Mouse (Mus musculus): Measurements from ENCODE around the gene Bphl. TPM values are rescaled to one million over a fixed set of nuclear protein-coding genes. Genes with fewer than 3 reads are reported as not detected.
"Not testable (repeated sequence)": the region's sequence is repeated elsewhere in the genome, so short reads cannot be mapped to it uniquely, and the experiment has no call there.

The Bphl gene
- polyA plus RNA-seq, 1 experiment from 2014 or later = 36.1 TPM

DNA sequence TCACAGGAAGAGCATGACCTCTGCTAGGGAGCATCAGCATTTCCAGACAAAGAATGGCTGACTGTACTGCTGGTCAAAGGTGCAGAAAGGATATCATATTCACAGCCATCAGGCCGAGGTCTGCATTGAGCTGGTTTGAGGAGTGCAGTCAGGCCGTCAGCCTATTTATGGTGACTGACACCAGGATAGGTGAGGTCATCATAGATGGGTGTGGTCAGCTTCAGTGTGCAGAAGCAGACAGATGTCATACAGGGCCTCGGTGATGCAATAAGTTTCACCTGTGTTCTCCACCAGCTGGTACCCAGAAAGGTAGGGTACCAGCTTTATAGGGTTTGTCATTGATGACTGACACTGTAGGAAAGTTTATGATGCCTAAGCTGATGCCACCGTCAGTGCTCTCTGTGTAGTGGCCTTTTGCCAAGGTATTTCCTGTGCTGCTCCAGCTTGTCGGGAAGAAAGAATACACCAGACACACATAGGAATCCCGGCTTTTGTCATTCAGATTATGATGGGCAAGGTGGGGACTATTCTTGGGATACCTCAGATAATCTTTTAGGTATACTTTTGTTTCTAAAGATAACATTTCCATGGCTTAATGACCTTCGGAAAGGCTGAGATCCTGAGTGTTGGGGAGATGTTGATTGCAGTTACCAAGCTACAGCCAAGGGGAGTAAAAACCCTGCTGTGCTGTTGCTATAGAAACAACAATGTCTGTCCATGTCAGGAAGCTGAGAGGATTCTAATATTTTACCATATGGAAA is 49.8 kb downstream of the Bphl start:
- WGBS = 58% methylated on average over 7 of the region's 7 CpGs
- H3K4me3 ChIP-seq (ENCODE audit: low read depth, low read length) = no peak overlapping the region
- no peak overlapping the region for H3K9ac ChIP-seq (replicated peaks; ENCODE audit: low read depth, low read length)
- peaks cover 11% of the 10 kb centered on the region for H3K4me1 ChIP-seq (ENCODE audit: control insufficient read depth, insufficient read depth, low read length)
- H3K27ac ChIP-seq (ENCODE audit: low read length) = no peak overlapping the region
- no peaks in the 10 kb centered on the region for H3K9me3 ChIP-seq (ENCODE audit: control insufficient read depth, low read depth, low read length)
- no peaks in the 10 kb centered on the region for H3K36me3 ChIP-seq (ENCODE audit: control insufficient read depth, insufficient read depth, low read length)
- no peak for ATAC-seq (ENCODE audit: insufficient number of reproducible peaks, insufficient read depth, low FRiP score, low read depth)
- no peaks in the 10 kb centered on the region for H3K27me3 ChIP-seq (ENCODE audit: control insufficient read depth, insufficient read depth, low read length)
- no peak overlapping the region for H3K4me2 ChIP-seq (replicated peaks; ENCODE audit: low read depth, low read length)

DNA sequence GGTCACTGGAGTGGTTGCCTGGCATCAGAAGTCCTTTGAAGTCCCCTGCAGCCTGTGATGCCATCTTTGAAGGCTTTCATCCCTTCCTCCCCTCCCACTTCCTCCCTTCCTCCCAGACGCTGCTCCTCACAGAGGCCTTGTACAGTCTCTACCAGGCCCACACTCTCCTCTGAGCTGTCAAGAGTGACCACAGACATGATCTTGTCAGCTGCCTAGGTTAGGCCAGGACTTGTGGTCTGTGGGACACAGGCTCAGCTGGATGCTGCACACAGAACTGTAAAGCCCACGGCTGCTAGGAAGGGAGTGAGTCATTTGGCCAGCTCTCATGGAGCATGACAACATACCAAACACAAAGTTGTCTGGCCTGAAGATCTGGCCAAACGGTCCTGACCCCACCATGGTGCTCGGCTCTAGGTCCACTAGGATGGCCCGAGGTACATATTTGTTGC is 50.8 kb downstream of the Bphl start:
- H3K36me3 ChIP-seq (ENCODE audit: control insufficient read depth, insufficient read depth, low read length); H3K4me3 ChIP-seq (ENCODE audit: low read depth, low read length); H3K9me3 ChIP-seq (ENCODE audit: control insufficient read depth, low read depth, low read length); H3K9ac ChIP-seq (replicated peaks; ENCODE audit: low read depth, low read length); H3K27me3 ChIP-seq (ENCODE audit: control insufficient read depth, insufficient read depth, low read length); H3K4me2 ChIP-seq (replicated peaks; ENCODE audit: low read depth, low read length): not testable (repeated sequence)
- ATAC-seq (ENCODE audit: insufficient number of reproducible peaks, insufficient read depth, low FRiP score, low read depth) = peak; percentile 17; the same call in 1 of the 2 replicates
- 53% methylated on average over 5 of the region's 5 CpGs for WGBS
- H3K4me1 ChIP-seq (ENCODE audit: control insufficient read depth, insufficient read depth, low read length) = peaks cover 11% of the 10 kb centered on the region
- H3K27ac ChIP-seq (ENCODE audit: low read length) = peak overlapping the region; percentile 52; the same call in 1 of the 2 replicates

DNA sequence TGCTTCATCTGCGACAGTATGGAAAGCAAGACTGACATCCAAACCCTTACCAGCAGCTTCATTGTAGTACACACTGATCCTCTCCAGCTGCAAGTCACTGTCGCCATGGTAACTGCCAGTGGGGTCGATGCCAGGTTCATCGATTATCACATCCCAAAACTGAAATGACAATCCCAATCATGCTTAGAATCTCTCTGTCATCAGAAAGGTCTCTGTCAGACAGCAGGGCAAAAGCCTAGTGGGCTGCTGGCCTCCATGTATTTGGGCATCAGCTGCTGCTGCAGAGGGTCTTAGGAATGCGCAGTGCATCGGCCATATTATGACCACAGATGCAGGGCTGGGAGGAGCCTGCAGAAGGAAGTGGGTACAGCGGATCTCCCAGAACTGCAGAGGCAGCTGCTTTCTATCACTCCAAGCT is 51.5 kb downstream of the Bphl start:
- Histone ChIP-seq H3K4me3 (ENCODE audit: low read depth, low read length) (no peak overlapping the region), H3K9me3 (ENCODE audit: control insufficient read depth, low read depth, low read length) (no peaks in the 10 kb centered on the region), H3K36me3 (ENCODE audit: control insufficient read depth, insufficient read depth, low read length) (no peaks in the 10 kb centered on the region), H3K9ac (replicated peaks; ENCODE audit: low read depth, low read length) (no peak overlapping the region), H3K4me2 (replicated peaks; ENCODE audit: low read depth, low read length) (no peak overlapping the region), H3K27ac (ENCODE audit: low read length) (peak overlapping the region; percentile 52; the same call in 1 of the 2 replicates), H3K27me3 (ENCODE audit: control insufficient read depth, insufficient read depth, low read length) (no peaks in the 10 kb centered on the region), H3K4me1 (ENCODE audit: control insufficient read depth, insufficient read depth, low read length) (peaks cover 11% of the 10 kb centered on the region)
- peak; percentile 50; the same call in 1 of the 2 replicates for ATAC-seq (ENCODE audit: insufficient number of reproducible peaks, insufficient read depth, low FRiP score, low read depth)
- WGBS = 43% methylated on average over 7 of the region's 7 CpGs

DNA sequence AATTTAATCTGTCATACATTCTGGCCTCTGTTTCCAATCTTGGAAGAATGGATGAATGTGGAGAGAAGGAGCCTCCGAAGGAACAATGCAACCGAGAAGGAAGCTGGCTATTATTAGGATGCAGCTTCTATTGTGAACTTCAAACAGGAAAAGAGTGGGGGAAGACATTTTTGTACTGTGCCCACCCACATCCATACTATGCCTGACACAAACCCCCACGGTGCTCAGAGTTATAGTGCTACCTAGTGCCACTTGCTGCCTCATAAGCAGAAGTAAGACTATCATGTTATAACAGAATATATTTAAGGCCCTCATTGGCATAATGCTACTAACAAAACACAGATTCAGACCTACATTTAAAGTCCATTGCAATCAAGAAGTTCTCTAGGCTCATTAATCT is 52.0 kb downstream of the Bphl start:
- H3K9me3 ChIP-seq (ENCODE audit: control insufficient read depth, low read depth, low read length) = no peaks in the 10 kb centered on the region
- peaks cover 11% of the 10 kb centered on the region for H3K4me1 ChIP-seq (ENCODE audit: control insufficient read depth, insufficient read depth, low read length)
- H3K27me3 ChIP-seq (ENCODE audit: control insufficient read depth, insufficient read depth, low read length) = no peaks in the 10 kb centered on the region
- no peak overlapping the region for H3K4me3 ChIP-seq (ENCODE audit: low read depth, low read length)
- no peak overlapping the region for H3K9ac ChIP-seq (replicated peaks; ENCODE audit: low read depth, low read length)
- H3K4me2 ChIP-seq (replicated peaks; ENCODE audit: low read depth, low read length) = no peak overlapping the region
- 31% methylated on average over 3 of the region's 3 CpGs for WGBS
- peak overlapping the region; percentile 52; the same call in 1 of the 2 replicates for H3K27ac ChIP-seq (ENCODE audit: low read length)
- no peak for ATAC-seq (ENCODE audit: insufficient number of reproducible peaks, insufficient read depth, low FRiP score, low read depth)
- H3K36me3 ChIP-seq (ENCODE audit: control insufficient read depth, insufficient read depth, low read length) = no peaks in the 10 kb centered on the region

DNA sequence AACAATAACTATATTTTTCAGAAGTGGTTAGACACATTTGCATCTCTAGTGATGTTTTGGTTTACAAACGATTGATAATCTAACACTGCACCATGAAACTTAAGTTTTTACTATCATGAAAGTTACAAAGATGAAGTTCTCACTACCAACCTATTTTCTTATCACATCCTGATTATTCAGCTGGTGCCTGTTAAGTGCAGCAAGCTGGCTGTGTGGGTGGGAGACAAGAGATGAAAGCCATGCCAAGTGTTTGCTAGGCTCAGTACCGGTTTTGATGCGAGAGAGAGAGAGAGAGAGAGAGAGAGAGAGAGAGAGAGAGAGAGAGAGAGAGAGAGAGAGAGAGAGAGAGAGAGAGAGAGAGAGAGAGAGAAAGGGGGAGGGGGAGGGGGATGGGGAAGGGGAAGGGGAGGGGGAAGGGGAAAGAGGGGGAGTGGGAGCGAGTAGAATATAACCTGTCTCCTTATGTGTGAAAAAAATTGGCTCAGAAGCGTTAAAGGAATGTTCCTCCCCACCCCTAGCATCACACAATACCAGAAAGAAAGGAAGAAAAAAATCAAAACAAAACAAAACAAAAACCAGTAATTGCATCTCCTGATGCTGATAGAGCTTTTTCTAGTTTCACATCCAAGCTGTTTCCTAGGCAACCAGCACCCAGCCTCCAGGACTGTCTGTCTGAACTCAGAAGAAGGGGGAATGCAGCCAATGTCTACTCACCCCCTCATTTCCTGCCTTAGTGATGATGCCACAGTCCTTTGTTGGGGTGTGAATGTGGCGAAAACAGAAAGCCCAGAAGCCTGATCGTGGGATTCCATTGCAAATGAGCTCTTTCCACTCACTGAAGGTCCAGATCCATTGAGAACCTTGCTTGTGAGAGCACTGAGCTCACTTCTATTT is 58.4 kb downstream of the Bphl start:
- no peak overlapping the region for H3K27ac ChIP-seq (ENCODE audit: low read length)
- no peaks in the 10 kb centered on the region for H3K27me3 ChIP-seq (ENCODE audit: control insufficient read depth, insufficient read depth, low read length)
- H3K4me2 ChIP-seq (replicated peaks; ENCODE audit: low read depth, low read length) = no peak overlapping the region
- H3K36me3 ChIP-seq (ENCODE audit: control insufficient read depth, insufficient read depth, low read length) = no peaks in the 10 kb centered on the region
- H3K9me3 ChIP-seq (ENCODE audit: control insufficient read depth, low read depth, low read length) = no peaks in the 10 kb centered on the region
- ATAC-seq (ENCODE audit: insufficient number of reproducible peaks, insufficient read depth, low FRiP score, low read depth) = no peak
- H3K9ac ChIP-seq (replicated peaks; ENCODE audit: low read depth, low read length) = no peak overlapping the region
- no peak overlapping the region for H3K4me3 ChIP-seq (ENCODE audit: low read depth, low read length)
- 45% methylated on average over 6 of the region's 7 CpGs for WGBS
- no peaks in the 10 kb centered on the region for H3K4me1 ChIP-seq (ENCODE audit: control insufficient read depth, insufficient read depth, low read length)

DNA sequence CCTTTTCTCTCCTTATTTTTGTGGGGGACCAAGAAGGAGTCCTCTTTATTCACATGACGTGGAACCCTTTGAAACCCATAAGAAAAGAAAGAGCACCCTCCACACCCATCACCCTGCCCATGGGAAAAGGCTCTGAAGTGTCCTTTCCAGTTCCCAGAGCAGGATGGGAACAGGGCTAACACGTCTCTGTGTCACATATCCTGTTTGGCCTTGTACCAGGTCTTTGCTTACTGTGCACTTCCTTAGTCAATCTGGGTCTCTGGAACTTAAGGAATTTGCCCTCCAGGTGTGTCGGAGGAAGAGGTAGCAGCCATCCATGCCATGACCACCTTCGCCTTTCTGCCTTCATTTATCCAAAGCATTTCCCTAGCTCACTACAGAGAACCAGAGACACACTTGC is 59.1 kb downstream of the Bphl start:
- Histone ChIP-seq H3K9ac (replicated peaks; ENCODE audit: low read depth, low read length) (no peak overlapping the region), H3K4me3 (ENCODE audit: low read depth, low read length) (no peak overlapping the region), H3K4me1 (ENCODE audit: control insufficient read depth, insufficient read depth, low read length) (no peaks in the 10 kb centered on the region), H3K9me3 (ENCODE audit: control insufficient read depth, low read depth, low read length) (no peaks in the 10 kb centered on the region), H3K36me3 (ENCODE audit: control insufficient read depth, insufficient read depth, low read length) (no peaks in the 10 kb centered on the region), H3K27me3 (ENCODE audit: control insufficient read depth, insufficient read depth, low read length) (no peaks in the 10 kb centered on the region), H3K27ac (ENCODE audit: low read length) (no peak overlapping the region), H3K4me2 (replicated peaks; ENCODE audit: low read depth, low read length) (no peak overlapping the region)
- WGBS = 56% methylated on average over 4 of the region's 4 CpGs
- ATAC-seq (ENCODE audit: insufficient number of reproducible peaks, insufficient read depth, low FRiP score, low read depth) = no peak

DNA sequence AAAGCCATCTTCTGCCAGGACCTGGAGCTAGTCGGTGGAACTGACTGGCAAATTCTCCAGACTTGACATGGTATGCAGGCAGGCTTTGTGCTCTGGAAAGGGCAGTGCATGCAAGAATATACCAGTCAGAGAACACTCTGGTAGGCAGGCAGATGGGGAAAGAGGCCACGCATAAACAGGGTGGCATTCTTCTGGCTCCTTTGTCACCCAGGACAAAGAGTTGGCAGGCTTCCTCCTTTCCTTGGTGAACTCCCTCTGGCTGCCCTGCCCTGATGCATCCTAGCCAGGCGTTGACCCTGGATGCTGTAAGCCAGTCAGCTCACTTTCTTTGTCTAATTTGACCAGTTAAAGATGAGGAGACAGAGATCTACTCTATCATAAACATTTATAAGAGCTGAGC is 59.7 kb downstream of the Bphl start:
- Histone ChIP-seq H3K9ac (replicated peaks; ENCODE audit: low read depth, low read length) (no peak overlapping the region), H3K27ac (ENCODE audit: low read length) (no peak overlapping the region), H3K4me1 (ENCODE audit: control insufficient read depth, insufficient read depth, low read length) (no peaks in the 10 kb centered on the region), H3K36me3 (ENCODE audit: control insufficient read depth, insufficient read depth, low read length) (no peaks in the 10 kb centered on the region), H3K4me2 (replicated peaks; ENCODE audit: low read depth, low read length) (no peak overlapping the region), H3K4me3 (ENCODE audit: low read depth, low read length) (no peak overlapping the region), H3K9me3 (ENCODE audit: control insufficient read depth, low read depth, low read length) (no peaks in the 10 kb centered on the region), H3K27me3 (ENCODE audit: control insufficient read depth, insufficient read depth, low read length) (no peaks in the 10 kb centered on the region)
- WGBS = 77% methylated on average over 3 of the region's 3 CpGs
- ATAC-seq (ENCODE audit: insufficient number of reproducible peaks, insufficient read depth, low FRiP score, low read depth) = no peak

DNA sequence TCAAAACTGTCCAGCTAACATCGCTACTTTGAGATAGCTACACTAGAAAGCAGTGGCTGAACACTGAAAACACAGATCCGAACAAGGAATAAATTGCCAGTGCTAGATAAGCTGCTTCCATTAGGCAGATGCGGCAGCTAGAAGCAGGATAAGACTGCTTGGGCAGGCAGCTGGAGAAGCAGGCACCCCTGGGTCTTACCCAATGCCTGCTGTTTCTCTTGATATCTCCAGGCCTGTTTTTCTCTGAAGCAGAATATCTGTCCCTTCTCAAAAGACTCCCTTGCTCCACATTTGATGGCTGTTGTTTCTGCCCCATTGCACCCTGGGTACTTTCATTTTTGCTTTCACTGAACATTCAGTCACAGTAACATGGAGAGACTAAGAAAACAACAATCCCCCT is 63.3 kb downstream of the Bphl start:
- Histone ChIP-seq H3K27ac (ENCODE audit: low read length) (no peak overlapping the region), H3K36me3 (ENCODE audit: control insufficient read depth, insufficient read depth, low read length) (no peaks in the 10 kb centered on the region), H3K4me1 (ENCODE audit: control insufficient read depth, insufficient read depth, low read length) (no peaks in the 10 kb centered on the region), H3K9ac (replicated peaks; ENCODE audit: low read depth, low read length) (no peak overlapping the region), H3K4me2 (replicated peaks; ENCODE audit: low read depth, low read length) (no peak overlapping the region), H3K9me3 (ENCODE audit: control insufficient read depth, low read depth, low read length) (no peaks in the 10 kb centered on the region), H3K27me3 (ENCODE audit: control insufficient read depth, insufficient read depth, low read length) (no peaks in the 10 kb centered on the region), H3K4me3 (ENCODE audit: low read depth, low read length) (no peak overlapping the region)
- WGBS = 80% methylated on average over 3 of the region's 3 CpGs
- ATAC-seq (ENCODE audit: insufficient number of reproducible peaks, insufficient read depth, low FRiP score, low read depth) = no peak

Data from stomach, embryonic 14.5 days (tissue).